Mouse (Mus musculus) bone marrow, adult 2 months (tissue): Measurements from ENCODE around the gene Msh6.

Experiments used
- CTCF ChIP-seq: fragments of 200-500 bp; IDR thresholded peaks from 2 replicates; pipeline ENCODE4 v1.5.1; 2011; ENCODE audit warnings: low read length, control low read depth; ENCODE audit not compliant: control insufficient read depth, insufficient read depth
- POLR2A ChIP-seq: fragments of 200-500 bp; IDR thresholded peaks from 2 replicates; pipeline ENCODE4 v1.6.1; 2011; ENCODE audit warnings: low read depth, mild to moderate bottlenecking, control low read depth, low read length, borderline replicate concordance; ENCODE audit not compliant: control insufficient read depth

DNA sequence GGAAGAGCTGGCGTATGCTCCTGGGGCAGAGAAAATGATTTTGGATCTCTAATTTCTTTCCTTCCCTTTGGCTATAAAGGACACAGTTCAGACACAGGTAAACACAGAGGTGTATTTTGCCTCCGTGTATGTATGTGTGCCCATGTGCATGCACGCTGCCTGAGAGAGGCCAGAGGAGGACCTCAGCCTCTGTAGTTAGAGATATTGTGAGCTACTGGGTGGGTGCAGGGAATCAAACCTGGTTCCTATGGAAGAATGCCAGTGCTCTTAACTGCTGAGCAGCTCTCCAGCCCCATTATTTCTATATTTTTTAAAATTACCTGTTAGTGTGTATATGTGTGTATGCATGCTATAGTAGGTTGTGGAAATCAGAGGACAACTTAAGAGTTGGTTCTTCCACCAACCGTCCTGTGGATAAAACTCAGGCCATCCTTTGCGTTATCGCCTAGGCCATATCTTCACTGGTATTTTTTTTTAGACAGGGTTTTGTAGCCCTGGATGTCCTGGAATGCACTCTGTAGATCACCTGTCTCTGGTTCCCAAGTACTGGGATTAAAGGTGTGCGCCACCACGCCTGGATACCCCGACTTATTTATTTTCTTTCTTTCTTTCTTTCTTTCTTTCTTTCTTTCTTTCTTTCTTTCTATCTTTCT lies 1.4 kb downstream of the Msh6 start:
- TF ChIP-seq CTCF, result no peak
- TF ChIP-seq POLR2A, result no peak
